Mouse (Mus musculus) heart, embryonic 14.5 days (tissue): Measurements from ENCODE around the gene Rab4a. TPM values are rescaled to one million over a fixed set of nuclear protein-coding genes. Genes with fewer than 3 reads are reported as not detected.

Experiments
- ATAC-seq: fragments of 200-750 bp; cut with Nextera tagmentation; 2 replicates; pipeline ENCODE4 v1.8.0; 2017; ENCODE audit warnings: low read depth, moderate TSS enrichment; ENCODE audit not compliant: insufficient number of reproducible peaks, insufficient read depth, low FRiP score
- H3K27ac ChIP-seq, 2 experiments: fragments of 200-500 bp in 1 of 2; fragments of 300-500 bp in 1 of 2; sonication (generic) in 1 of 2; replicated peaks in 1 of 2; 2 replicates each; pipeline ENCODE4 v1.5.1; 2012 to 2014; ENCODE audit warnings: low read depth in 2 of 2, low read length in 2 of 2, control low read depth in 1 of 2, mild to moderate bottlenecking in 1 of 2, mixed read lengths in 1 of 2; ENCODE audit not compliant: control insufficient read depth in 1 of 2, insufficient read depth in 1 of 2
- H3K27me3 ChIP-seq: fragments of 300-500 bp; sonication (generic); 2 replicates; pipeline ENCODE4 v1.6.1; 2014; ENCODE audit warnings: mild to moderate bottlenecking, low read length, control low read depth; ENCODE audit not compliant: control insufficient read depth, insufficient read depth
- H3K36me3 ChIP-seq: fragments of 300-500 bp; sonication (generic); 2 replicates; pipeline ENCODE4 v1.6.1; 2014; ENCODE audit warnings: mild to moderate bottlenecking, control low read depth, low read length, mixed read lengths; ENCODE audit not compliant: control insufficient read depth, insufficient read depth
- H3K4me1 ChIP-seq, 2 experiments: fragments of 200-500 bp in 1 of 2; fragments of 300-500 bp in 1 of 2; sonication (generic) in 1 of 2; 2 replicates each; pipeline ENCODE4 v1.6.1; 2012 to 2014; ENCODE audit warnings: low read length in 2 of 2, control low read depth in 1 of 2, mixed read lengths in 1 of 2; ENCODE audit not compliant: control insufficient read depth in 2 of 2, insufficient read depth in 2 of 2
- H3K4me2 ChIP-seq: fragments of 300-500 bp; sonication (generic); 2 replicates; pipeline ENCODE4 v1.6.1; 2014; ENCODE audit warnings: mild to moderate bottlenecking, low read length
- H3K4me3 ChIP-seq, 2 experiments: fragments of 200-500 bp in 1 of 2; fragments of 300-500 bp in 1 of 2; sonication (generic) in 1 of 2; 2 replicates each; pipeline ENCODE4 v1.5.1; 2012 to 2014; ENCODE audit warnings: low read length in 2 of 2, mild to moderate bottlenecking in 2 of 2, control low read depth in 1 of 2, low read depth in 1 of 2, moderate library complexity in 1 of 2; ENCODE audit not compliant: control insufficient read depth in 1 of 2, insufficient read depth in 1 of 2
- H3K9ac ChIP-seq: fragments of 300-500 bp; sonication (generic); 2 replicates; pipeline ENCODE4 v1.6.1; 2014; ENCODE audit warnings: mild to moderate bottlenecking, low read length
- H3K9me3 ChIP-seq: fragments of 300-500 bp; sonication (generic); 2 replicates; pipeline ENCODE4 v1.6.1; 2016; ENCODE audit warnings: low read length, control low read depth; ENCODE audit not compliant: control insufficient read depth
- WGBS: fragments of 180-500 bp; shearing (Covaris S2); extraction: QIAGEN DNeasy Blood & Tissue Kit; methylation state at CpG from one replicate; pipeline ENCODE4 v1.1.7; 2014; 5-methylcytosine and 5-hydroxymethylcytosine counted together
- polyA plus RNA-seq: library from polyadenylated mRNA; unstranded; fragments of >200 nt; fragmentation: Nextera tagmentation; extraction: Ambion mirVana; gene quantifications from 2 replicates; pipeline ENCODE4 v1.2.1, GENCODE M21; 2014

Gene Rab4a
- polyA plus RNA-seq, 1 experiment from 2014 or later, result 34.7 TPM

DNA sequence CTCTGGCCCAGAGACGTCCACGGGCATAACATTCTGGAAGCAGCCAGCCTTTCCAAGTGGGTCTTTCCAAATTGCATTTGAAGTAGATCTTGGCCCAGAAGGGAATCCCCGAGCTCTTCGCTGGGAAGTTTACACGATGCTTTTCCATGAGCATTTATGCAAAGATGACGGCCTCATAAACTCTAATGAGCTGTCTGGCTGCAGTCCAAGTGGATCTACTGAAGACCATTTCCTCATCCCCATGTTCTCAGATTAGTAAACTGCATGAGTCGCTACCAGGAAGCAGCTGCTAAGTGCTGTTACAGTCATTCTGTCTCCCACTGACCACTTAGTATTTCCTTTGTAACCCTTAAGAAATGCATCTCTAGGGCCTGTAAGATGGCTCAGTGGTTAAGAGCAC is 42.4 kb upstream of the Rab4a start:
- peak overlapping the region in 1 of 2 experiments; percentile 65; a peak in 1 of 4 replicates for H3K27ac ChIP-seq

DNA sequence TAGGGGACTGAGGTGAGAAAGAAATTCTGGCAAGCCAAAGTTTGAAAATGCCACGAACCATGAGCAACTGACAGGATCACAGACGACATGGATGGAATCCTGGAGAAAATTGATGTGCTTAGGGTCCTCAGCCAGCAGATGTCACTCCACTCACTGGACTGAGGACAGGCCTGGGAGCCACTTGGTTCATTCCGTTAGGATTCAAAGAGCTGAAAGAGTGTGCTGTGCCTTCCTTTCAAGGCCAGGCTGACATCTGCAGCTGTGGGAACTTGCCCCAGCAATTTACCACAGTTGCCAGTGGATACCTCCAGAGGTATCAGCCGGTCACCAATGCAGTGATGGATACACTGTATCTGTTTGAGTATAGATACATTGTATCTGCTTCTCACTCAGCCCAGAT is 41.1 kb upstream of the Rab4a start:
- no peak overlapping the region for H3K9ac ChIP-seq
- no peak overlapping the region for H3K4me3 ChIP-seq
- no peaks in the 10 kb centered on the region for H3K36me3 ChIP-seq
- no peak overlapping the region for H3K27ac ChIP-seq
- no peak overlapping the region for H3K4me2 ChIP-seq
- no peak for ATAC-seq
- peaks cover 20 to 31% of the 10 kb centered on the region in 2 experiments for H3K4me1 ChIP-seq
- 34% methylated on average over 4 of the region's 4 CpGs for WGBS
- H3K27me3 ChIP-seq, result no peaks in the 10 kb centered on the region; the same call in 1 of the 2 replicates
- no peaks in the 10 kb centered on the region for H3K9me3 ChIP-seq

More for the DNA sequence above, 42.4 kb upstream of the Rab4a start:
- Histone ChIP-seq H3K4me1 (peaks cover 20 to 30% of the 10 kb centered on the region in 2 experiments), H3K4me2 (no peak overlapping the region), H3K36me3 (no peaks in the 10 kb centered on the region), H3K9me3 (no peaks in the 10 kb centered on the region), H3K9ac (no peak overlapping the region), H3K4me3 (no peak overlapping the region), H3K27me3 (no peaks in the 10 kb centered on the region; the same call in 1 of the 2 replicates)
- ATAC-seq, result no peak
- 57% methylated on average over 7 of the region's 7 CpGs for WGBS

DNA sequence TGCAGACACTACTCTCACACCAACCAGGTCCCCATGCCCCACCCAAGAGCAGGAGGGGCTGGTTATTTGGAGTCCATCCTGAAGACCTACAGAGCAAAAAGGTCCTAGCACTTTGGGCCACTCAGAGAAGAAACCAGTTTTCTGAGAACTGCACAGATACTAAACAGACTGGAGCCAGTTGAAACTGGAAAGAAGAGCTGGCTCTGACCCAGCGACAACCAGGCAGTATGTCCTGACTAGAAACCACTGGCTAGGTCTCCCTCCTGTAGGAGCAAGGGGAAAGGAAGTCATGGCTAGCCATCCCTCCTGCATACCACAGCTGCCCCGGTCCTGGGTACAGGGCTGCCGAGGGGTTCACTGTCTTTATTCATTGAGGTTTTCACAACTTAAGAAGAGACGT is 39.3 kb upstream of the Rab4a start:
- Histone ChIP-seq H3K4me2 (no peak overlapping the region), H3K27me3 (no peaks in the 10 kb centered on the region; the same call in 1 of the 2 replicates), H3K4me1 (peaks cover 10 to 21% of the 10 kb centered on the region in 2 experiments; a peak in 3 of 4 replicates), H3K36me3 (no peaks in the 10 kb centered on the region), H3K9me3 (no peaks in the 10 kb centered on the region), H3K9ac (no peak overlapping the region), H3K4me3 (no peak overlapping the region), H3K27ac (no peak overlapping the region)
- ATAC-seq, result no peak
- 69% methylated on average over 4 of the region's 4 CpGs for WGBS

DNA sequence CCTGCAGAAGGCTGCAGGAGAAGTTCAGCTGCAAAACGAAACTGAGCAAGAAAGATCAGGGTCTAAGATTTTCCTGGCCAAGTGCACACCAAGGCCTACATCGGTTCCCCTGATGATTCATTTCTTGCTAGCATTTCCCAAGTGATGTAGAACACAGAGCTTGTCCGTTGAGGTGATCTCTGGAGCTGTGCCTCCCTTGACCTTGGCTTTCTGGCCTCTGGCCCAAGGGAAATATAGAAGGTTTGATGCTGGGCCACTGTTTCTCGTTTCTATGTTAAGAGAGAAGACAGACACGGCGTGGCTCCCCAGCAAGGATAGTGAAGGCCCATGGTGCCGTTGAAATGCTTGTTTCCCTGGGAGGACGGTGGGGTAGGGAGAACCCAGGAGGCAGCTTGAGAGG is 37.9 kb upstream of the Rab4a start:
- Histone ChIP-seq H3K4me2 (no peak overlapping the region), H3K36me3 (no peaks in the 10 kb centered on the region), H3K9ac (no peak overlapping the region), H3K27ac (no peak overlapping the region), H3K4me3 (no peak overlapping the region), H3K27me3 (no peaks in the 10 kb centered on the region; the same call in 1 of the 2 replicates), H3K4me1 (peaks cover 3 to 15% of the 10 kb centered on the region in 2 experiments; a peak in 3 of 4 replicates), H3K9me3 (no peaks in the 10 kb centered on the region)
- 64% methylated on average over 8 of the region's 8 CpGs for WGBS
- ATAC-seq, result no peak

DNA sequence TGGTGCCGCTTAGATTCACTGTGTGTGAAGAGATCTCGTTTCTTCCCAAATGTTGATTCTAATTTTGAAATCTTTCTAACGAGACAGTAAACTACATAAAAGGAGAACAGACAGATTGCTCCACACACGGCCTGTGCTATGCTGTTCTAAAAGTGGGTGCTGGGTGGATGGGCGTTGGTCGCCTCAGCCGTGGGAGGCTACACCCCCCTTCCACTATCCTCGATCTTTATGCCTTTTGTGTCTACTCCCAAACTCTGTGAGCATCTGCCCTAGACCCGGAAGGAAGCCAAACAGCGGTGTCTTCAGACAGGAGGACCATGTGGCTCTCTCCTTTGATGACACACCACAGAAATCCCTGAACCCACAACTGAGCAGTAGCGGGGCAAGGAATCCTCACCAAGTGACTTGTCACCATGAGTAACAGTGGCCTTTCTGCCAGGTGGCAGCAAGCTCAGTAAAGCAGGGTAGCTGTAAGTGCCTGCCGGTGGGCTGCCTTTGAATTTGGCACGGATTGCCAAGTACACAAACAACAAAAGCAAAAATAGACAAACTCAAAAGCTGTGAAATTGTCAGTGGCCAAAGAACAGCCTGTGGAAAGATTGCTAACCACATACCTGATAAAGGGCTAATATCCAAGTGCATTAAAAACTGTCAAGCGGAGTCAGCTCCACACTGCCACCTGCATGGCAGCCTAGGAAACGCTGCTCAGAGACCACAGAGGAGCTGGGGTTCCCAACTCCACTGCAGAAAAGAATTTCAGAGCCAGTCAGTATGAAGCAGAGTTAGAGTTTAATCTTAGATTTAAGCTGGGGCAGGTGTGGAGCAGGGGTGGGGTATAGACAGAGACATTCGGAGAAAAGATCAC is 37.1 kb upstream of the Rab4a start:
- no peak overlapping the region for H3K27ac ChIP-seq
- peaks cover 3 to 10% of the 10 kb centered on the region in 2 experiments; a peak in 2 of 4 replicates for H3K4me1 ChIP-seq
- H3K27me3 ChIP-seq, result no peaks in the 10 kb centered on the region; the same call in 1 of the 2 replicates
- no peaks in the 10 kb centered on the region for H3K36me3 ChIP-seq
- no peak for ATAC-seq
- H3K4me2 ChIP-seq, result no peak overlapping the region
- no peak overlapping the region for H3K4me3 ChIP-seq
- WGBS, result 60% methylated on average over 16 of the region's 16 CpGs
- H3K9ac ChIP-seq, result no peak overlapping the region
- no peaks in the 10 kb centered on the region for H3K9me3 ChIP-seq

DNA sequence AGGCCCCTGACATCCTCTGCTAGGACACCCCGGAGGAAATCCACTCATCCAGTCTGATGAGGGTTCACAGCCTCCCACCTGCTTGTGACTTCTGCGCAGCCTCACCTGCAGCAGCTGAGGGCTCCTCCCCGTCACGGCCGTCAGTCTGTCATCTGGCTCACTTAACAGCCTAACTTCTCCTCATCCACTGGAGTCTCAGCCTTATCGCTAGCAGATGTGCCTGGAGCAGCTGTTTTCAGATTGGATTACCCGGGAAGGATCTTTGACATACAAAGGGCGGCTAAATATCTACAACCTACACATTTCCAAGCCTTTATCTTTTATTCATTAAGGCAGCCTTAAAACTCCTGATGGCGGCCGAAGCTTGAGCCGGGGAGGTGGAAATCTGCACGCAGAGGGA is 32.3 kb upstream of the Rab4a start:
- H3K9me3 ChIP-seq, result no peaks in the 10 kb centered on the region
- 52% methylated on average over 12 of the region's 12 CpGs for WGBS
- no peak overlapping the region for H3K27ac ChIP-seq
- no peak overlapping the region for H3K4me2 ChIP-seq
- H3K27me3 ChIP-seq, result no peaks in the 10 kb centered on the region
- no peaks in the 10 kb centered on the region for H3K36me3 ChIP-seq
- H3K4me3 ChIP-seq, result no peak overlapping the region
- peaks cover 0 to 2% of the 10 kb centered on the region in 2 experiments; a peak in 1 of 4 replicates for H3K4me1 ChIP-seq
- ATAC-seq, result no peak
- H3K9ac ChIP-seq, result no peak overlapping the region

DNA sequence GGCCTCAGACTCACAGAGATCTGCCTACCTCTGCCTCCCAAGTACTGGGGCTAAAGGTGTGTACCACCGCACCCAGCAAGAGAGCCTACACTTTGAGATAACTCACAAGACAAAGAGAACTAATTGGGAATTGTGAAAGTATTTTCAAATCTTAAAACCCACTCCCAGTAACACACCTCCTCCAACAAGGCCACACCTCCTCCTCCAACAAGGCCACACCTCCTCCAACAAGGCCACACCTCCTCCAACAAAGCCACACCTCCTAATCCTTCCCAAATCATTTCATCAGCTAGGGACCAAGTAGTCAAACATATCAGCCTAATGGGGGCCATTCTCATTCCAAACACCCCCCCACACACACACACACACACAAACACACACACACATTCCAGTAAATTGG is 31.3 kb upstream of the Rab4a start:
- Histone ChIP-seq H3K4me3 (no peak overlapping the region), H3K9me3 (no peaks in the 10 kb centered on the region), H3K27me3 (no peaks in the 10 kb centered on the region), H3K4me1 (no peaks in the 10 kb centered on the region), H3K9ac (no peak overlapping the region), H3K27ac (no peak overlapping the region), H3K36me3 (no peaks in the 10 kb centered on the region), H3K4me2 (no peak overlapping the region)
- 100% methylated on average over 1 of the region's 1 CpGs for WGBS
- ATAC-seq, result no peak
